Mouse (Mus musculus) stomach, postnatal 0 days (tissue): ENCODE data around the gene Dixdc1.

Experiments
- CTCF ChIP-seq: IDR thresholded peaks from 2 replicates; pipeline ENCODE4 v1.5.1; 2016; ENCODE audit warnings: antibody characterized with exemption, low read depth, mild to moderate bottlenecking, moderate library complexity
- EP300 ChIP-seq: optimal IDR thresholded peaks from 2 replicates; pipeline ENCODE3; 2016; ENCODE audit warnings: antibody characterized with exemption

DNA sequence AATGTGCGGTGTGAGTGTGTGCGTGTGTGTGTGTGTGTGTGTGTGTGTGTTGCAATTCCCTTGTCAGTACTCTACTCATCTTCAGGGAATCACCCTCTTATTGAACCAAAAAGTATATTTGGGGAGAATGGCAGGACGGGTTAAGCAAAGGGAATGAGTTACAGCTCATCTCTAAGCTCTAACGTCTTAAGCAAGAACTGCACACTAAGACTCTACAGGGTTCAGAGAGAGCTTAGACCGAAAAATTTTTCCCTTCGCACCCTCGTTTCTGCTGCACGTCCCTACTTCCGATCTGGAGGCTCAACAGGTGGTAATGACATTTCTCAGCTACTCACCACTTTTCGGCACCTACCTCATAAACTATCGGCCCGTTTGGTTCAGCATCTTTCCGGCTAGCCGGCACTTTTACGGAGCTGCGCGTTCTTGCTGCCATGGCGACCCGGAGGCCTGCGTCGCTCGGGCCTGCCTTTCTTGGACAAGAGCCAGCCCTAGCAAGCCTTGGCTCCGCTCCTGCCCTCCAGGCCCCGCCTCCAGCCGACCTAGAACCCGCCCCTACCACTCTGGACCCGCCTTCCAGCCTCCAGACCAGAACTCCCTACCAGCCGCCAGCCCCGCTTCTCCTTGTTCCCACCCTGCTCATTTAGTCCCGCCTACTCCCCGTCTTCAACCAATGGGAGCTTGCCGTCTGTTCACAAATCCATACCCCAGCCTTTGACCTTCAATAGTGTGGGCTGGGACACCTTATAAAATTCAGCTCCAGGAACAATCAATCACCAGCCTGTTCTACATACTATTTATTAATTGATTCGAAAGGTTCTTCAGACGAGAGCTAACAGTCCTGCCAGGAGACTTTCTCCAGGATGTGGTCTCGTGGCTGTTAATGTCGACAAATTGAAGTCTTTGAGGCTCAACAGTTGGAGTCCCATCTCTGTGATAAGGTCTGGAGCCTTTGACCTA, at the start of gene Dixdc1:
- TF ChIP-seq EP300: no peak
- 0 out of 2 replicates have a peak, but pooled peaks have one; percentile 1 for TF ChIP-seq CTCF
